Mouse (Mus musculus): ENCODE results near the gene Tns1. TPM values are rescaled to one million over a fixed set of nuclear protein-coding genes. Genes with fewer than 3 reads are reported as not detected.

Gene Tns1
- total and polyA plus RNA-seq, 3 experiments = 0.11 TPM; not detected in 2

DNA sequence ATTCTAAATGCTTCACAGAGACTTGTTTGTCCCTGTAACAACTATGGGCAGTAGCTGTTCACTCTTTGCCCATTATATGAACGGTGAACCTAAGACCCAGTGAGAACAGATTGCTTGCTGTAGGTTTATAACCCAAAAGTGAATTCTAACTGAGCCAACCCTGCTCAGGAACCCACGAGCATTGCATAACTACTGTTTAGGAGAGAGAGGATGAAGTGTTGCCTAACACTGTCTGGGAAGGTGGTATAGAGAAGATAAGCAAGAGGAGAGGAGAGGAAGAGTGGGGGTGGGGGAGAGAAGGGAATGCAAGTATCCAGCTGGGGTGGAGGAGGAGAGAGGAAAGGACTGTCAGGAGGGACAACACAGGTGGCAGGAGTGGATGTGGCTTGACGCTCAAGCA is 26.8 kb upstream of the Tns1 start:
- TF ChIP-seq USF2 (IDR thresholded peaks at IDR 0.05; ENCODE audit: borderline replicate concordance in 1 of 2, insufficient read depth in 1 of 2, low read depth in 1 of 2, low read length in 2 of 2) (no peak), E2F4 (IDR thresholded peaks at IDR 0.05; ENCODE audit: borderline replicate concordance, low read depth, low read length) (no peak)
- no peaks in the 10 kb centered on the region for H3K27me3 ChIP-seq (ENCODE audit: control insufficient read depth in 1 of 2, insufficient read depth in 2 of 2, low read length in 2 of 2)
- H3K9ac ChIP-seq (ENCODE audit: control insufficient read depth, low read depth, low read length, poor library complexity, severe bottlenecking) = no peak overlapping the region
- 0 out of 4 replicates have a peak, but pooled peaks cover 0 to 2% of the 10 kb centered on the region in 2 experiments for H3K36me3 ChIP-seq (ENCODE audit: control insufficient read depth in 1 of 2, insufficient read depth in 2 of 2, low read length in 2 of 2)
- no peak for DNase-seq (ENCODE audit: low read depth, low spot score)
- no peak overlapping the region for H3K27ac ChIP-seq (ENCODE audit: control insufficient read depth, low read depth, low read length)
- no peak overlapping the region for H3K4me3 ChIP-seq (ENCODE audit: control insufficient read depth in 1 of 2, insufficient read depth in 1 of 2, low read depth in 2 of 2, low read length in 2 of 2)
- H3K79me2 ChIP-seq (ENCODE audit: control insufficient read depth, insufficient read depth, low read length, poor library complexity) = no peaks in the 10 kb centered on the region
- H3K4me1 ChIP-seq (ENCODE audit: control insufficient read depth in 1 of 2, insufficient read depth in 2 of 2, low read length in 2 of 2) = peaks cover 0 to 10% of the 10 kb centered on the region in 2 experiments; a peak in 2 of 4 replicates
- H3K9me3 ChIP-seq (replicated peaks; ENCODE audit: insufficient read depth, low read length) = no peaks in the 10 kb centered on the region

DNA sequence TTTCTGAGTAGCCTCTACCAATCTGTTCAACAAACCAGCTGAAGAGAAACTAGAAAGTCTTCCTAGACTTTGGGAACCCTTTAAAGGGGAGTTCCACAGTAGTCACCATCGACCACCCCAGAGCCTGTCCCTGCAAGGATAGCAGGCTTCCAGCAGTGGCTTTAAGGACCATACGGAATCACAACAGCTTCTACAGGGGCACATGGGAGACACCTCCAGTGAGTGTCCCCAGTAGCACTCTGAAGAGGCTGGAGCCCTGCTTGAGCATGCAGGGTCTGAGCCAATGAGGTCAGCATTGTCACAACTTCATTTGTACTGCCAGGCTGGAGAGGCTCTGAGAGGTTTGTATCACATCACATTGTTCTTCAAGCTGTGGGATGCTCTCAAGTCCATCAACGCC is 25.9 kb upstream of the Tns1 start:
- H3K79me2 ChIP-seq (ENCODE audit: control insufficient read depth, insufficient read depth, low read length, poor library complexity) = no peaks in the 10 kb centered on the region
- H3K9me3 ChIP-seq (replicated peaks; ENCODE audit: insufficient read depth, low read length) = no peaks in the 10 kb centered on the region
- no peaks in the 10 kb centered on the region for H3K27me3 ChIP-seq (ENCODE audit: control insufficient read depth in 1 of 2, insufficient read depth in 2 of 2, low read length in 2 of 2)
- no peak for DNase-seq (ENCODE audit: low read depth, low spot score)
- H3K9ac ChIP-seq (ENCODE audit: control insufficient read depth, low read depth, low read length, poor library complexity, severe bottlenecking) = no peak overlapping the region
- no peak overlapping the region for H3K4me3 ChIP-seq (ENCODE audit: control insufficient read depth in 1 of 2, insufficient read depth in 1 of 2, low read depth in 2 of 2, low read length in 2 of 2)
- H3K36me3 ChIP-seq (ENCODE audit: control insufficient read depth in 1 of 2, insufficient read depth in 2 of 2, low read length in 2 of 2) = 0 out of 4 replicates have a peak, but pooled peaks cover 0 to 3% of the 10 kb centered on the region in 2 experiments
- H3K27ac ChIP-seq (ENCODE audit: control insufficient read depth, low read depth, low read length) = no peak overlapping the region
- no peak for TF ChIP-seq E2F4 (IDR thresholded peaks at IDR 0.05; ENCODE audit: borderline replicate concordance, low read depth, low read length)
- no peak for TF ChIP-seq TAL1 (IDR thresholded peaks at IDR 0.05; ENCODE audit: low read length)
- TF ChIP-seq CHD1 (IDR thresholded peaks at IDR 0.05; ENCODE audit: low read depth, low read length) = no peak
- no peak for TF ChIP-seq TBP (IDR thresholded peaks at IDR 0.05; ENCODE audit: low read depth, low read length)
- no peak for TF ChIP-seq MEF2A (IDR thresholded peaks at IDR 0.05; ENCODE audit: extremely low read depth, insufficient replicate concordance, low read depth, low read length, poor library complexity, severe bottlenecking)
- TF ChIP-seq KAT2A (conservative IDR thresholded peaks at IDR 0.05; ENCODE audit: low read depth, low read length) = no peak
- TF ChIP-seq GATA1 (IDR thresholded peaks at IDR 0.05; ENCODE audit: low read depth, low read length) = no peak
- no peak for TF ChIP-seq UBTF (IDR thresholded peaks at IDR 0.05; ENCODE audit: borderline replicate concordance, insufficient read depth, low read depth, low read length)
- no peak for TF ChIP-seq BHLHE40 (IDR thresholded peaks at IDR 0.05; ENCODE audit: borderline replicate concordance, low read depth, low read length)
- no peak for TF ChIP-seq SMC3 (IDR thresholded peaks at IDR 0.05; ENCODE audit: low read depth, low read length)
- no peak for TF ChIP-seq MYC (IDR thresholded peaks at IDR 0.05; ENCODE audit: low read depth, low read length)
- no peak for TF ChIP-seq MAX (IDR thresholded peaks at IDR 0.05; ENCODE audit: low read length)
- H3K4me1 ChIP-seq (ENCODE audit: control insufficient read depth in 1 of 2, insufficient read depth in 2 of 2, low read length in 2 of 2) = peaks cover 0 to 10% of the 10 kb centered on the region in 2 experiments; a peak in 2 of 4 replicates
